8 mouse cellular contexts compared by ENCODE assay signal in the genomic region with DNA sequence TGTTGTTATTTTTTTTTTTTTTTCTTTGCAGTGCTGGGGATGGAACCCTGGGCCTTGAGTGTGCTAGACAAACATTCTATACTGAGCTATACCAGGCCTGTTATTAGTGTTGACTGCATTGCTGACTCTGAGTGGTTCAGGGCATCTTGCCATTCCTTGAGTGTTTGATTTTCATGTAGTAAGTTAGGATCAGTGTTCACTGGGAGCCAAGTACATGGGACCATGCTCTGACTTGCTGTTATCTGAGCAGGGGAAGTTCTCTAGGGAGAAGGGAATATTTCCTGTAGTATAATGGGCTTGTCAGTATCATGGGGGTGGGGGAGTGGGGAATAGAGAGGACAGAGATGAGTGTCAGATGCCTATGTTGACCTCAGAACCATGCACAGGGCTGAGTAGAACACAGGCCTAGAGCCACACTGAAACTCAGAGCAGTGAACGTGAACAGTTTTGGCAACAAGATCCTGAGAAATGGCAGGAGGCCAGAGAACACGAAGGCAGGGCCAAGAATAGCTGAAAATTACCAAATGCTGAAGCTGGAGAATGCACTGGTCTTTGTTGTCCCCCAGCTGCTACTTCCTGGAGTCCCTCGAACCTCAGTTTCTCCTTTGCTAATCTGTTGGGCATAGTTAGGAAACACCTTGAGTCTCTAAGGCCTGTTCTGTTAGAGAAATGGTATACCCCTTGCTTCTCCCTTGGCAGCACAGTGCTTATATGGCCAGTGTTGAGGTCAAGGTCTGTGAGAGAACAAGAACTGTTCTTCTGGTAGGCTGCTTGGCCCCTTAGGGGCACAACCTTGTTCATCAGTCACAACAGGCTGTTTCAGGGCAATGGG. TPM values are rescaled to one million over a fixed set of nuclear protein-coding genes. Genes with fewer than 3 reads are reported as not detected.
DNase-seq lines count a peak whose midpoint lies in the region; ATAC-seq and TF ChIP-seq lines count a peak whose summit lies in the region.

No protein-coding gene starts in this region.

- no peaks in the 10 kb centered on the region for H3K9me3 ChIP-seq in intestine, embryonic 14.5 days (ENCODE audit: control insufficient read depth, low read length)
- no peaks in the 10 kb centered on the region for H3K9me3 ChIP-seq in intestine, postnatal 0 days (ENCODE audit: control insufficient read depth)

- DNase-seq in intestine, embryonic 14.5 days (ENCODE audit: low spot score) = no peak
- peak; percentile 90 for DNase-seq in cerebellum, adult 18-20 months
- DNase-seq in gastrocnemius, postnatal 10 days = peak; percentile 69
- DNase-seq in kidney, adult 18-20 months = peak; percentile 91
- peak; percentile 70 to 76 for DNase-seq in left cerebral cortex, postnatal 25 days (ENCODE audit: low spot score in 2 of 2)
- DNase-seq in ovary, postnatal 36 days (ENCODE audit: low spot score) = peak; percentile 65
- DNase-seq in thymus, postnatal 10 days (ENCODE audit: low spot score in 2 of 2) = no peak

- H3K4me1 ChIP-seq in intestine, embryonic 14.5 days (replicated peaks; ENCODE audit: control insufficient read depth, insufficient read depth, low read length) = peaks cover 33% of the 10 kb centered on the region
- H3K4me1 ChIP-seq in intestine, postnatal 0 days (replicated peaks; ENCODE audit: control insufficient read depth, insufficient read depth, low read length) = peaks cover 5% of the 10 kb centered on the region; the same call in 1 of the 2 replicates

- no peak for TF ChIP-seq CTCF in intestine, postnatal 0 days (IDR thresholded peaks at IDR 0.05; ENCODE audit: low read depth)

- peak overlapping the region; percentile 34; the same call in 1 of the 2 replicates for H3K27ac ChIP-seq in intestine, embryonic 14.5 days (ENCODE audit: low read depth)
- no peak overlapping the region for H3K27ac ChIP-seq in intestine, postnatal 0 days (ENCODE audit: low read depth, low read length)

- 34% methylated on average over 3 of the region's 3 CpGs for WGBS in intestine, embryonic 14.5 days
- 51% methylated on average over 3 of the region's 3 CpGs for WGBS in intestine, postnatal 0 days

- peaks cover 27% of the 10 kb centered on the region for H3K36me3 ChIP-seq in intestine, embryonic 14.5 days (ENCODE audit: control insufficient read depth, insufficient read depth, low read length)
- H3K36me3 ChIP-seq in intestine, postnatal 0 days (ENCODE audit: control insufficient read depth, insufficient read depth) = peaks cover 12% of the 10 kb centered on the region; the same call in 1 of the 2 replicates

- H3K4me2 ChIP-seq in intestine, embryonic 14.5 days (ENCODE audit: low read length) = no peak overlapping the region
- H3K4me2 ChIP-seq in intestine, postnatal 0 days (replicated peaks; ENCODE audit: low read depth) = no peak overlapping the region

- ATAC-seq in intestine, embryonic 14.5 days (replicated peaks; ENCODE audit: low FRiP score, low TSS enrichment, low read depth) = peak; percentile 68; the same call in 1 of the 2 replicates
- no peak for ATAC-seq in intestine, postnatal 0 days

- intact Hi-C loops in left cerebral cortex, postnatal 25 days (cut with DNase I) = loop anchor here (5.0 kb wide), 1 partner anchor 33 kb away; no protein-coding TSS in a partner anchor

- H3K9ac ChIP-seq in intestine, embryonic 14.5 days (ENCODE audit: low read length) = no peak overlapping the region
- H3K9ac ChIP-seq in intestine, postnatal 0 days (ENCODE audit: low read depth, low read length) = no peak overlapping the region

- no peak overlapping the region for H3K4me3 ChIP-seq in intestine, embryonic 14.5 days (ENCODE audit: low read depth, low read length)
- no peak overlapping the region for H3K4me3 ChIP-seq in intestine, postnatal 0 days (ENCODE audit: low read depth, low read length)

- H3K27me3 ChIP-seq in intestine, embryonic 14.5 days (replicated peaks; ENCODE audit: control insufficient read depth, insufficient read depth, low read length) = no peaks in the 10 kb centered on the region
- H3K27me3 ChIP-seq in intestine, postnatal 0 days (replicated peaks; ENCODE audit: control insufficient read depth, insufficient read depth, low read length) = no peaks in the 10 kb centered on the region

RNA-seq across cellular contexts. Expression of a gene that starts 26.6 kb away (rescaled TPM):
- 38.4 and 38.6 TPM in 2 replicates for polyA plus RNA-seq in intestine, embryonic 14.5 days (2014; fragmentation: Nextera tagmentation; extraction: Ambion mirVana)
- polyA plus RNA-seq in intestine, postnatal 0 days (2015; fragmentation: Nextera tagmentation; extraction: Ambion mirVana) = 20.2 and 24.1 TPM in 2 replicates
- total RNA-seq in gastrocnemius, postnatal 10 days (2021) = 10 to 100 TPM; 37.5 to 44.6 TPM
- 100 to 1,000 TPM; 106 to 107 TPM for total RNA-seq in left cerebral cortex, postnatal 25 days (2021)

Comparison
In these comparisons a context has a peak if more than half of its experiments do, and no peak if none do; other contexts are left out.
1. DNase-seq: peak in cerebellum, adult 18-20 months (2 of 2), gastrocnemius, postnatal 10 days (single experiment), kidney, adult 18-20 months (single experiment), left cerebral cortex, postnatal 25 days (2 of 2) and ovary, postnatal 36 days (single experiment); none in intestine, embryonic 14.5 days (single experiment) and thymus, postnatal 10 days (0 of 2).